ENCODE assay signal across 24 mouse cellular contexts in the genomic region with DNA sequence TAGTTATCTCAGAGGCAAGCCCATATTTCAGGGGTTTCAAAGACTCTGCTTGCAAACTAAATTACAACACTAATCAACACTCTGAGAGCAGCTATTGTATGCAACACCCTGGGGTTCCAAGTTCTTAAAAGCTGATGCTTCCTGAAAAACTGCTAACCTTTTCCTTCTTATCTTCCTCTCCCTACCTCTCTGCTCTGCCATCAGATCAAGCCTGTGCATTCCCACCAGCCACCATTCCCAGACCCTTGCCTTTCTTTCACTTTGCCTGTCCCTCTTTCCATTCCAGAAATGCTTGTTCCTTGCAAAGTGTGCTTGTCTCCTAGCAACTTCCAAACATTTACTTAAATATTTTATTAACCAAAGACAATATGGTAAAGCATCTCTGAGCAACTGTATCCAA. TPM values are rescaled to one million over a fixed set of nuclear protein-coding genes. Genes with fewer than 3 reads are reported as not detected.
DNase-seq lines count a peak whose midpoint lies in the region; ATAC-seq and TF ChIP-seq lines count a peak whose summit lies in the region.
"Had no signal": no experiment of that assay in that cellular context is flagged by ENCODE, and none has a peak within 500 bp of the region (broad histone marks: within the 10 kb centered on the region; RNA-seq: fewer than 3 reads in every experiment).

No protein-coding gene starts in this region.

- no peak overlapping the region for H3K4me2 ChIP-seq in forebrain, embryonic 12.5 days
- no peak overlapping the region for H3K4me2 ChIP-seq in forebrain, embryonic 15.5 days (replicated peaks)
- H3K4me2 ChIP-seq: embryonic facial prominence, embryonic 12.5 days; embryonic facial prominence, embryonic 15.5 days; heart, embryonic 13.5 days; hindbrain, embryonic 13.5 days; intestine, embryonic 15.5 days had no signal

- TF ChIP-seq CTCF in layer of hippocampus, adult 2 months (conservative IDR thresholded peaks at IDR 0.05), result no peak

- no peak for ATAC-seq in forebrain, embryonic 12.5 days (ENCODE audit: low FRiP score)
- no peak for ATAC-seq in forebrain, embryonic 15.5 days (replicated peaks)
- ATAC-seq: forebrain, embryonic 16.5 days; hindbrain, embryonic 16.5 days; intestine, embryonic 15.5 days; Patski had no signal

- no peaks in the 10 kb centered on the region for H3K9me3 ChIP-seq in forebrain, embryonic 12.5 days
- no peaks in the 10 kb centered on the region for H3K9me3 ChIP-seq in forebrain, embryonic 15.5 days
- no peaks in the 10 kb centered on the region for H3K9me3 ChIP-seq in heart, embryonic 10.5 days
- H3K9me3 ChIP-seq: embryonic facial prominence, embryonic 12.5 days; embryonic facial prominence, embryonic 15.5 days; heart, embryonic 13.5 days; hindbrain, embryonic 10.5 days; hindbrain, embryonic 13.5 days; intestine, embryonic 15.5 days had no signal

- intact Hi-C loops in heart, postnatal 25 days (cut with DNase I), result loop anchor here (5.0 kb wide), 2 partner anchors 35 kb away; partner anchors contain the start of gene Zfp609

- H3K9ac ChIP-seq in forebrain, embryonic 12.5 days, result no peak overlapping the region
- no peak overlapping the region for H3K9ac ChIP-seq in forebrain, embryonic 15.5 days (replicated peaks)
- H3K9ac ChIP-seq: embryonic facial prominence, embryonic 12.5 days; embryonic facial prominence, embryonic 15.5 days; heart, embryonic 13.5 days; hindbrain, embryonic 13.5 days; intestine, embryonic 15.5 days had no signal

- peaks cover 54% of the 10 kb centered on the region for H3K4me1 ChIP-seq in forebrain, embryonic 12.5 days
- peaks cover 79% of the 10 kb centered on the region for H3K4me1 ChIP-seq in forebrain, embryonic 15.5 days
- H3K4me1 ChIP-seq in heart, embryonic 10.5 days, result peaks cover 73% of the 10 kb centered on the region

- H3K27me3 ChIP-seq in forebrain, embryonic 12.5 days, result no peaks in the 10 kb centered on the region
- H3K27me3 ChIP-seq in forebrain, embryonic 15.5 days, result no peaks in the 10 kb centered on the region
- H3K27me3 ChIP-seq in heart, embryonic 10.5 days (ENCODE audit: insufficient read depth, poor library complexity, severe bottlenecking), result no peaks in the 10 kb centered on the region
- H3K27me3 ChIP-seq: embryonic facial prominence, embryonic 12.5 days; embryonic facial prominence, embryonic 15.5 days; heart, embryonic 13.5 days; hindbrain, embryonic 13.5 days; intestine, embryonic 15.5 days; Patski had no signal

- peak overlapping the region; percentile 21; the same call in 1 of the 2 replicates for H3K27ac ChIP-seq in forebrain, embryonic 12.5 days
- no peak overlapping the region for H3K27ac ChIP-seq in forebrain, embryonic 15.5 days (replicated peaks)
- H3K27ac ChIP-seq in heart, embryonic 10.5 days, result 0 out of 2 replicates have a peak overlapping the region, but pooled peaks have one; percentile 38
- H3K27ac ChIP-seq in layer of hippocampus, adult 2 months, result peak overlapping the region; percentile 8; the same call in 1 of the 2 replicates
- H3K27ac ChIP-seq: embryonic facial prominence, embryonic 12.5 days; embryonic facial prominence, embryonic 15.5 days; hindbrain, embryonic 10.5 days; intestine, embryonic 15.5 days had no signal

- H3K36me3 ChIP-seq in forebrain, embryonic 12.5 days (replicated peaks), result peaks cover 13% of the 10 kb centered on the region
- no peaks in the 10 kb centered on the region for H3K36me3 ChIP-seq in forebrain, embryonic 15.5 days
- H3K36me3 ChIP-seq in heart, embryonic 10.5 days, result peaks cover 22% of the 10 kb centered on the region
- H3K36me3 ChIP-seq: intestine, embryonic 15.5 days had no signal

- no peak for DNase-seq in heart, embryonic 10.5 days (ENCODE audit: low spot score)
- no peak for DNase-seq in heart, postnatal 25 days (ENCODE audit: low spot score)
- no peak for DNase-seq in layer of hippocampus, adult 2 months (ENCODE audit: low spot score in 2 of 2)
- DNase-seq in layer of hippocampus, adult 9-11 months, result no peak
- DNase-seq in Muller cell, postnatal 12 days (ENCODE audit: inconsistent ontology term), result peak; percentile 68
- DNase-seq in cerebellum, adult 18-20 months, result no peak
- DNase-seq: adrenal gland, postnatal 10 days; adrenal gland, postnatal 36 days; cerebellum, adult 2 months; cerebellum, adult 9-11 months; cerebellum, postnatal 25 days; gastrocnemius, postnatal 14 days; heart, postnatal 36 days had no signal

- no peak overlapping the region for H3K4me3 ChIP-seq in forebrain, embryonic 12.5 days (replicated peaks)
- no peak overlapping the region for H3K4me3 ChIP-seq in forebrain, embryonic 15.5 days
- H3K4me3 ChIP-seq in heart, embryonic 10.5 days, result no peak overlapping the region
- no peak overlapping the region for H3K4me3 ChIP-seq in layer of hippocampus, adult 2 months
- H3K4me3 ChIP-seq: embryonic facial prominence, embryonic 12.5 days; embryonic facial prominence, embryonic 15.5 days; heart, embryonic 13.5 days; hindbrain, embryonic 10.5 days; hindbrain, embryonic 13.5 days; intestine, embryonic 15.5 days had no signal

RNA-seq across cellular contexts. Expression of gene Zfp609, which starts 35.5 kb away (rescaled TPM):
- polyA plus RNA-seq in forebrain, embryonic 12.5 days (2016; fragmentation: Nextera tagmentation; extraction: Ambion mirVana), result 11.1 and 13.1 TPM in 2 replicates
- 8.9 and 10.1 TPM in 2 replicates for polyA plus RNA-seq in forebrain, embryonic 15.5 days (2015; fragmentation: Nextera tagmentation; extraction: Ambion mirVana)
- 5.8 and 7.7 TPM in 2 replicates for polyA plus RNA-seq in heart, embryonic 10.5 days (2016; fragmentation: Nextera tagmentation; extraction: Ambion mirVana)
- total RNA-seq in heart, postnatal 25 days (2021), result 10 to 100 TPM; 23.2 to 28.0 TPM
- total RNA-seq in layer of hippocampus, adult 2 months (2021), result 10 to 100 TPM; 54.2 to 62.2 TPM
